14 mouse cellular contexts compared by ENCODE assay signal in genomic region chr6:33004607-33005006, GRCm38 (mm10). TPM values are rescaled to one million over a fixed set of nuclear protein-coding genes. Genes with fewer than 3 reads are reported as not detected.
DNase-seq lines count a peak whose midpoint lies in the region; ATAC-seq lines count a peak whose summit lies in the region.
"Had no signal": no experiment of that assay in that cellular context is flagged by ENCODE, and none has a peak within 500 bp of the region (broad histone marks: within the 10 kb centered on the region; RNA-seq: fewer than 3 reads in every experiment).

No protein-coding gene starts in this region.

- H3K27ac ChIP-seq in hindbrain, embryonic 15.5 days (replicated peaks), result 0 out of 2 replicates have a peak overlapping the region, but pooled peaks have one; percentile 15
- no peak overlapping the region for H3K27ac ChIP-seq in hindbrain, embryonic 14.5 days
- H3K27ac ChIP-seq in midbrain, embryonic 11.5 days (ENCODE audit: low read depth, low read length), result no peak overlapping the region
- H3K27ac ChIP-seq: liver, embryonic 14.5 days had no signal

- ATAC-seq in cerebellum, adult (ENCODE audit: insufficient number of reproducible peaks, low FRiP score, low TSS enrichment), result peak; percentile 89
- ATAC-seq in hindbrain, embryonic 15.5 days (ENCODE audit: low FRiP score, low read depth), result no peak
- ATAC-seq in hindbrain, embryonic 14.5 days (ENCODE audit: low FRiP score), result no peak
- ATAC-seq in midbrain, embryonic 11.5 days (ENCODE audit: low FRiP score), result no peak
- ATAC-seq: inflammation-experienced regulatory T-cells, adult 6 months had no signal

- H3K4me3 ChIP-seq in hindbrain, embryonic 15.5 days, result no peak overlapping the region
- no peak overlapping the region for H3K4me3 ChIP-seq in hindbrain, embryonic 14.5 days (replicated peaks; ENCODE audit: low read length)
- H3K4me3 ChIP-seq in midbrain, embryonic 11.5 days (ENCODE audit: low read depth, low read length), result no peak overlapping the region
- H3K4me3 ChIP-seq: erythroblast, embryonic 14.5 days had no signal

- WGBS in hindbrain, embryonic 15.5 days, result 69% methylated on average over 3 of the region's 3 CpGs
- 68% methylated on average over 3 of the region's 3 CpGs for WGBS in hindbrain, embryonic 14.5 days
- WGBS in midbrain, embryonic 11.5 days, result 88% methylated on average over 3 of the region's 3 CpGs

- no peaks in the 10 kb centered on the region for H3K36me3 ChIP-seq in hindbrain, embryonic 15.5 days
- H3K36me3 ChIP-seq in hindbrain, embryonic 14.5 days (replicated peaks; ENCODE audit: control insufficient read depth, insufficient read depth), result no peaks in the 10 kb centered on the region
- no peaks in the 10 kb centered on the region for H3K36me3 ChIP-seq in midbrain, embryonic 11.5 days (ENCODE audit: control insufficient read depth, insufficient read depth, low read length)

- peaks cover 11% of the 10 kb centered on the region for H3K4me1 ChIP-seq in hindbrain, embryonic 15.5 days (replicated peaks)
- peaks cover 11% of the 10 kb centered on the region; the same call in 1 of the 2 replicates for H3K4me1 ChIP-seq in hindbrain, embryonic 14.5 days (replicated peaks; ENCODE audit: control insufficient read depth, insufficient read depth, low read length)
- H3K4me1 ChIP-seq in midbrain, embryonic 11.5 days (ENCODE audit: control insufficient read depth, insufficient read depth, low read length), result no peaks in the 10 kb centered on the region

- H3K9me3 ChIP-seq in hindbrain, embryonic 15.5 days, result no peaks in the 10 kb centered on the region
- H3K9me3 ChIP-seq in hindbrain, embryonic 14.5 days (ENCODE audit: control insufficient read depth, low read length), result no peaks in the 10 kb centered on the region
- H3K9me3 ChIP-seq in midbrain, embryonic 11.5 days (ENCODE audit: control insufficient read depth, low read length), result no peaks in the 10 kb centered on the region

- H3K27me3 ChIP-seq in hindbrain, embryonic 15.5 days, result no peaks in the 10 kb centered on the region
- H3K27me3 ChIP-seq in hindbrain, embryonic 14.5 days (ENCODE audit: control insufficient read depth, insufficient read depth, low read length), result no peaks in the 10 kb centered on the region
- no peaks in the 10 kb centered on the region for H3K27me3 ChIP-seq in midbrain, embryonic 11.5 days (ENCODE audit: control insufficient read depth, insufficient read depth, low read length)

- H3K4me2 ChIP-seq in hindbrain, embryonic 15.5 days, result no peak overlapping the region
- H3K4me2 ChIP-seq in hindbrain, embryonic 14.5 days (replicated peaks), result no peak overlapping the region
- no peak overlapping the region for H3K4me2 ChIP-seq in midbrain, embryonic 11.5 days

- H3K9ac ChIP-seq in hindbrain, embryonic 15.5 days, result no peak overlapping the region
- no peak overlapping the region for H3K9ac ChIP-seq in hindbrain, embryonic 14.5 days
- H3K9ac ChIP-seq in midbrain, embryonic 11.5 days (ENCODE audit: low read length), result no peak overlapping the region
- H3K9ac ChIP-seq: liver, embryonic 14.5 days had no signal

- DNase-seq in cerebellum, postnatal 4 days (ENCODE audit: low spot score in 2 of 2), result no peak
- DNase-seq in hindbrain, embryonic 14.5 days (ENCODE audit: low spot score), result no peak
- peak; percentile 59 for DNase-seq in cerebellum, adult 11-12 months
- peak; percentile 20 for DNase-seq in fibroblast of lung, adult 2 months (ENCODE audit: low read depth)
- DNase-seq in kidney, adult 11 months, result no peak
- DNase-seq in midbrain, embryonic 11.5 days (ENCODE audit: low spot score, missing footprints), result no peak
- DNase-seq: lung, postnatal 10 days; midbrain, embryonic 14.5 days; thymus, postnatal 25 days had no signal

RNA-seq across cellular contexts. Expression of gene Chchd3, which starts 55.5 kb away (rescaled TPM):
- polyA plus RNA-seq in hindbrain, embryonic 15.5 days (2015; fragmentation: Nextera tagmentation; extraction: Ambion mirVana), result 112 and 121 TPM in 2 replicates
- polyA plus RNA-seq in hindbrain, embryonic 14.5 days (2014; fragmentation: Nextera tagmentation; extraction: Ambion mirVana), result 111 and 126 TPM in 2 replicates
- 133 and 134 TPM in 2 replicates for polyA plus RNA-seq in midbrain, embryonic 11.5 days (2014; fragmentation: Nextera tagmentation; extraction: Ambion mirVana)

Comparison
In these comparisons a context has a peak if more than half of its experiments do, and no peak if none do; other contexts are left out.
1. DNase-seq: peak in cerebellum, adult 11-12 months (single experiment) and fibroblast of lung, adult 2 months (single experiment); none in cerebellum, postnatal 4 days (0 of 2), hindbrain, embryonic 14.5 days (single experiment), kidney, adult 11 months (single experiment) and midbrain, embryonic 11.5 days (single experiment).